Mouse (Mus musculus) heart, postnatal 25 days (tissue): ENCODE results near the gene Tmem151a. TPM values are rescaled to one million over a fixed set of nuclear protein-coding genes. Genes with fewer than 3 reads are reported as not detected.
"Not testable (repeated sequence)": the region's sequence is repeated elsewhere in the genome, so short reads cannot be mapped to it uniquely, and the experiment has no call there.

Experiments used
- DNase-seq: peaks from one replicate; pipeline ENCODE4 v3.0.0; 2022; ENCODE audit warnings: low spot score
- intact Hi-C: fragments of 180-260 bp; cut with DNase I; formaldehyde crosslinking; loops from one replicate; pipeline ENCODE4 v1.15.1; 2025
- total RNA-seq, 2 experiments: library from RNA; stranded (reverse); gene quantifications; 2 replicates each; pipeline ENCODE4 v1.2.3; 2021

The Tmem151a gene
- total RNA-seq, 2 experiments from 2014 or later, result 4.0 to 4.8 TPM

DNA sequence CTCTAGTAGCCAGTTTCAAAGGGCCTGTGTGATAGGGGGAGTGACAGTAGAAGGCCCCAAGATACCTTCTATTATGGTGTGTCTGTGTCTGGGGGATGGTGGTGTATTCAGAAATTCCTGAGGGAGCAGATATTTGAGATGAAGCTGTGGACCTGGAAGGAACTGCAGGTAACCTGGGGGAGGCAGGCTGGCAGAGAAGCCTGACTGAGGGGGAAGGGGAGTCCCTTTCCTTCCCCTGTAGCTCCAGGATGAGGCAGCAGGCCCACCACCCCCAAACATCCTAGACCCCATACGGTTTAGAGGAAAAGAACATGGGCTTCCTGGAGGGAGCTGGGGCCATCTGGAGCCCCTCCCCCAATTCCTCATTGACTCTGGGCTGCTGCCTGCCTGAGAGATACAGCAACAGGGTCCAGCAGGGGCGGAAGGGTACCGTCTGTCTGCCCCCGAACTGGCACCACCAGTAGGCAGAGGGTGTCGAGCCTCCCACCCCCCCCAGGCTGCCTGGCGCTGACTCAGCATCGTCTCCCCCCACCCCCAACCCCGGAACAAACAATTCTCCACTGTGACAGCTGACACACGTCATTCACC lies 10.7 kb upstream of the Tmem151a start:
- intact Hi-C loops, result loop anchor here (2.0 kb wide), 1 partner anchor 43 kb away; no protein-coding TSS in a partner anchor
- no peak for DNase-seq

DNA sequence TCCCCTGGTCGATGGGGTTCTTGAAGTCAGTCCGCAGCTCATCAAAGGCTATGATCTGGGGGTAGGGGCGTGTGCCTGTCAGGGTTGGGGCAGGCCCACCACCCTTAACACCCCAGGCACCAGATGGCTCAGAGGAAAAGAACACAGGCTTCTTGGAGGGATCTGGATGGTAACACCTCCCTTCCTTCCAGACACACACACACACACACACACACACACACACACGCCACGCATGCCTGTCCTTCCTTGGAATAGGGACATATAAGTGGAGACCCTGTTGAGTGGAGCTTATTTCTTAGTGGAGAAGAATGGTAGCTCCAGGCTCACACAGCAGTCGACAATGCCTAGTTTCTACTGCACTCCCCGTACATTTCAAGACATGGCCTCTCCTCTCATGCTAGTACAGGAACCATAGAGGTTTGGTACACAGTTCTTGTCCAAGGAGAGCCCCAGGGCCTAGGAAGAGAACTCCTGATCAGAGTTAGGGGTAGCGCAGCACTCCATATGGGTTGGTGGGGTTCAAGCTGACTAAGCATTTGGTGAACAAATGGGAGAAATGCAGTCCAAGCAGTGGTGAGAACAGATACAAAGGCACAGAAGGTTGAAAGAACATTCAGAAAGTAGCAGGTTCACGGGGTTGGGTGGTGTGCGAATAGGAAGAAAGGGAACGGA lies 9.6 kb upstream of the Tmem151a start:
- intact Hi-C loops, result loop anchor here (2.0 kb wide), 1 partner anchor 44 kb away; no protein-coding TSS in a partner anchor
- no peak for DNase-seq

DNA sequence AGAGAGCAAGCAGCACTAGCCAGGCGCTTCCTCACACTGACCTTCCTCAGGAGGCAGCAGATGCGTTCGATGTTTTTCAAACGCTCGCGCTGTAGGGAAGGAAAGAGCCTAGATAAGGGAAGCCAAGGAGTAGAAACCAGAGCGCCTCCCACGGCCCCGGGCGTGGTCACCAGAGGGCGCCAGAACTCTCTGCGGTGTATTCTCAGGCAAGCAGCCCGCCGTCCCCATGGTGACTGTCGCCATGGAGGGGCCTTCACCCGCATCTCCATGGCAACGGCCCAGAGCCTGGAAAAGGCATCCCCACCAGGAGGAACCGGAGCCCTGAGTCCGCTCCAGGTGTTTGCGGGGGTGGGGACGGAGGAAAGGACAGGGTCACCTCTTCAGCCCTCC lies 8.9 kb upstream of the Tmem151a start:
- intact Hi-C loops, result loop anchor here (2.0 kb wide), 1 partner anchor 45 kb away; no protein-coding TSS in a partner anchor
- peak; percentile 70 for DNase-seq

DNA sequence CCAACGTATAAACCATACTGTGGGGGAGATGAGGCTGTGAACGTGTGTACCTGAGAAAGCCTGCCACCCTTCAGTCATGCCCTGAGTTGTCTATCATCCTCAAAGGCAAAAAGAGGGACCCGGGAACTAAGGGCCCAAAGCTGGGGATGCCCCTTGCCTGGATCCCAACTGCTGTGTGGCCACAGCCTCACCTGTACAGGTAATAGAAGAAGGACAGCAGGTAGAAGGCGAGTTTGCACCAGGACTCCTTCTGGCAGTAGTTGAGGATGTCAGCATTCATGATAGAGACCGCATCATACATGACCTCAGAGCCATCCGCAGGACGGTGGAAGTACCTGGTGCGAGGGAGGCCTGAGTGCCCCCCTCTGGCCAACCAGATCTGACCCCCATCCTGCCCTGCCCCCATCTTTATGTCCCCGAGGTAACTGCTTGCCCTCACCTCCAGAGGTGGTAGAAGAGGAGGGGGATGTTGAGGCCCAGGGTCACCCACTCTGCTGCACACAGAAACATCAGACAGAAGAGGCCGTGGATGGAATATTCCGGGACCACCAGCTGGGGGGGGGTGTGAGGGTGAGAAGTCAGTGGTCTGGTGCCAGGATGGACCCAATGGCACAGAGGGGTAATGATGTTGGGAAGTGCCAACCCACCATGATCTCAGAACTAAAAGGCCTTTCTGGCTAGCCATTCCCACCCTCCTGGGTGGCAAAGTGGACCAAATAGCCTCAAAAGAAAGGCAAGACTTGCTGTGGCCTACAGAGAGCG lies 8.3 kb upstream of the Tmem151a start:
- intact Hi-C loops, result loop anchor here (2.0 kb wide), 1 partner anchor 45 kb away; no protein-coding TSS in a partner anchor
- DNase-seq, result no peak

DNA sequence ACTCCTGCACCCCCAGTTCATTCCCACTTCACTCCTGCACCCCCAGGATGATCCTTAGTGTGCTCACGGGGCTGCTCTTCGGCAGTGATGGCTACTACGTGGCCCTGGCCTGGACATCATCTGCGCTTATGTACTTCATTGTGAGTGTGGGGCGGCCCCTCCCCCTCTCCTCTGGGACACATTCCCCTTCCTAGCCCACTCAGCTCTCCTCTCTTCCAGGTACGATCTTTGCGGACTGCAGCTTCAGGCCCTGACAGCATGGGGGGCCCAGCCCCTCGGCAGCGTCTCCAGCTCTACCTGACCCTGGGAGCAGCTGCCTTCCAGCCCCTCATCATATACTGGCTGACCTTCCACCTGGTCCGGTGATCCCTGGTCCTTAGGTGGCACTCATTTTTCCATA lies 6.8 kb upstream of the Tmem151a start:
- DNase-seq, result no peak
- intact Hi-C loops, result no loop called here

DNA sequence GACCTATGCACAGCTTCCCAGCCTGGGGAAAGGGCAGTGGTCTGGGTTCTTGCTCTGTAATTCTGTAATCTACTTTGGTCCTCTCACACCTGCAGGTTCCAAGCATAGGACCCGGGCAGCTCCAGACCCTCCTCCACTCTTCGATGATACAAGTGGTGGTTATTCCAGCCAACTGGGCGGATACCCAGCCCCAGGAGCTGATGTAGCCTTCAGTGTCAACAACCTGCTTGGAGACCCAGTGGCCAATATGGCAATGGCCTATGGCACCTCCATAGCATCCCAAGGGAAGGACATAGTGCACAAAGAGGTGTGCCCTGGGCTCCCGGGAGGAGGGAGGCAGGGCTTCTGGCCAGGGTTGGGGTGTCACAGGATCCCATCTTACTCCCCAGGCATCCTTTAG lies 4.0 kb upstream of the Tmem151a start:
- intact Hi-C loops, result loop anchor here (2.0 kb wide), 1 partner anchor 17 kb away; the partner anchor contains the start of gene Rab1b
- no peak for DNase-seq

DNA sequence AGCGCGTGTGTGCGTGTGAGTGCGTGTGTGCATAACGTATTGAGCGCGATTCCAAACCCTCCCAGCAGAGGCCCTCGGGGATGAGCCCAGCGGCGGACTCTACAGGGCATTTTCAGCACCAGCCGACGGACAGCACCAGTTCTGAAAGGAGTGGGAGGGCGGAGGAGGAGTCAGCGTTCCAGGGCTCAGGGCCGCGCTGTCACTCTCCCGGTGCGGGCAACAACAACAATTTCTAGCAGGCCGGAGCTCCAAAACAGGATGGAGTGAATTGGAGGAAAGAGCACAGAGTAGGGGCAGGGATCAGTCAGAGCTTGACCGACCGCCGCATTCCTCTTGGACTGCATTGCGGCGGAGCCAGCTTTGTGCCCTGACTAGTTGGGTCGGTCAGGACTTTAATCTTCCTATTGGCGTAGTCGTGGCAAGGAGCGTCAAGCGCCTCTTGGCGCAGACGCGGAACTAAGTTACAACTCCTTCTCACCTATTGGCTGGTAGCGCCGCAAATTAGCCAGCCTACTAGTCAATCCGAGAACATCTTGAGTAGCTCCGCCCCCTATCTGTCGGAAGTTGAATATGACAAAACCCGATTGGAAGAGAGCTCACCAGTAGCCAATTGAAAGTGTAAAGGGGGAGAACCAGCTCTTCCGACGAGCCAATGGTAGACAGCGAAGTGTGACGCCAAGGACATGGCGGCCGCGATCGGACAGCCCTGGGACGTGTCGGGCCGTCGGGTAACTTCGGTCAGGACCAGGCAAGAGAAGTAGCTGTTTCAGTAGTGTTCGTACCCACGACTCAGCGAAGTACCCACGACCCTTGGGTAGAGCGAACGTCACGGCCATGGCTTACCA lies 2.8 kb upstream of the Tmem151a start, which contains the start of gene Yif1a:
Gene Yif1a (plus strand): TSS at position 655 of the 845 bp plus-strand sequence.
- DNase-seq, result peak; percentile 94
- intact Hi-C loops, result loop anchor here (2.0 kb wide), 1 partner anchor 19 kb away; the partner anchor contains the start of gene Rab1b

DNA sequence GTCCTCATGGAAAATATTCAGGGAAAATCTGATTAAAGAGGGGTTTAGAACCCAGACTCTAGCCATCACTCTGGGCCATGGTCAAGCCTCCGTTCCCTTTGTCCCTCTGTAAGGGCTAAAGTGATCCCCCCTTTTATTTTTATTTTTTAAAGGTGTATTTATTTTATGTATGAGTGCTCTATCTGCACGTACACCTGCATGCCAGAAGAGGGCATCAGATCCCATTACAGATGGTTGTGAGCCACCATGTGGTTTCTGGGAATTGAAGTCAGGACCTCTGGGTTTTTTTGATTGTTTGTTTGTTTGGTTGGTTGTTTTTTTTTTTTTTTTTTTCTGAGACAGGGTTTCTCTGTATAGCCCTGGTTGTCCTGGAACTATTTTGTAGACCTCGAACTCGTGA lies 1.2 kb upstream of the Tmem151a start:
- DNase-seq, intact Hi-C loops: not testable (repeated sequence)

DNA sequence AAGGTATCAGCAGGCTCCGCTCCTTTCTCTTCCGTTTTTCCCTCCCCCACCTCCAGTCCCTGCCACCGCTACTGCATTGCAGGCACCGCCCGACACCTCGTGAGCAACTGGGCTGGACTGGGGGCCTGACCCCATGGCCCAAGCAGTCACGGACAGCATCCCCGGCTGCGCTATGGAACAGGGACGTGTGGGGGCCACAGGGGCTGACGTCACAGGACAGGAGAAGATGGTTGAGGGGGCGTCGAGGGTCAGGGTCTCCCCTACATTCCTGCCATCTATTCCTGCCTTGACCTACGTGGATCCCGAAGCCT lies 542 bp downstream of the Tmem151a start:
- DNase-seq, result no peak
- intact Hi-C loops, result loop anchor here (5.0 kb wide), 1 partner anchor 37 kb away; no protein-coding TSS in a partner anchor

DNA sequence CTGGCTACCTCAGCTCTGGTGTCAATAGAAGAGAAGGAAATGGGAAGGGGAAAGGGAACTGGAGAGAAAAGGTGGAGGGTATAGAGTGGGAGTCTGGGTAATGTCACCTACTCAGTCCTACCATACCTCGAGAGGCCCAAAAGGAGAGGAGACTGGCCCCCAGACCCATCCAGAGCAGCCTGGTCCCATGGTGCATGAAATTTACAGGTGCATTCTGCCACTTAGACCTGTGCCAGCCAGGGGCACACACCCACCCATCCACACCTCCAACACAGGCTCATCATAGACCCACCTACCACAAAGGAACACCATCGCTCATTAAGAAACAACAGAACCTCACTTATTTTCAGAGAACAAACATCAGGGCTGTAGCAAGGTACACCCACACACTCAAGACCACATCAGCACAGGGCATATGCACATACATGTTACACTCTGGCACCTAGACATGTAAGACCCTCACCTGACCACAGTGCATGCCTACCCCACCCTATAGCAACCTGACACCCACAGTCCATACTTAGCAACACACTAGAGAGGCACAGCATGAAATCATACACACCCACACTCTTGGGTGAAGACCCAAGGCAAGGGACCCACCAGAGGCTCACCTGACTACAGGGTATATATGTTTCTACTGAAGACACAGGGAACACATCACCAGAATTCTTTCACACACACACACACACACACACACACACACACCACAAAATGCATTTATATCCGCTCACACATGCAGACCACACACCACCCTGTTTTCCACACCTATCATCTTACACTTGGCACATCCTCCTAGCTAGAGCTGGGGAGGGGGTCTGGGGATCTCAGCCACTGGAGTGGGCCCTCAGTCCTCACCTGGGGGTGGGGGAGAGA lies 1.1 kb downstream of the Tmem151a start:
- intact Hi-C loops, result loop anchor here (5.0 kb wide), 1 partner anchor 37 kb away; no protein-coding TSS in a partner anchor
- no peak for DNase-seq

DNA sequence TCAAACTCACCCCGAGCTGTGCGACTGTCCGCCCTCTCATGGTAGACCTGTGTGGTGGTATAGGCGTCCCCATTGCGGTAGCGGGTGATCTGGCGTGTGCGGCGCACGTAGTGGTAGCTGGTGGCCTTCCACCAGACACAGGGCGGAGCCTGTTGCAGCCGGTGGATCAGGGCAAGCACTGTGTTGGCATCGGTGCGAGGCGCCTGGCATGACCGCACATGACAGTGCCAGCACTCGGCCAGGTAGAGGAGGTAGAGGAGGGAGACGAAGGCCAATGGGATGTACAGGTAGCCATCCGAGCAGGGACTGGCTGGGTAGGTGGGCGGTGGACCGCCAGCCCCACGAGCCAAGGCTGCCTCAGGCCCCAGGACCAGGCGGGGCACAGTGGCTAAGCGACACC lies 2.7 kb downstream of the Tmem151a start:
- intact Hi-C loops, result loop anchor here (5.0 kb wide), 1 partner anchor 35 kb away; no protein-coding TSS in a partner anchor
- DNase-seq, result no peak

DNA sequence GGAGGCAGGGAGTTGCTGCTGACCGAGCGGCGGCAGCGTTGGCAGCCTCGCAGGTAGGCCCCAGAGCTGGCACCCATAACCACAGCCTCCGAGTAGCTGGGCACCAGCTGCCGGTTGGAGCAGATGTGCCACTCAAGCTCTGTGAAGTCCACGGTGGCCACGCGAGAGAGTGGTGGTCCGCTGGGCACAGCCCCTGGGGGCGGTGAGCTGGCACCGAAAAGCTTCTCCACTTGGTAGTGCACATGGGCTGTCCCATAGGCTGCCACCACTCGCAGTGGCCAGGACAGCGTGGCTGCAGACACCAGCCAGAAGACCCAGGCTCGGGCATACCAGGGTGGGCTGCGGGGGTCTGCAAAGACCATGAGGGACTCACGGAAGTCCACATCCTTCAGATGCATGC lies 3.3 kb downstream of the Tmem151a start:
- no peak for DNase-seq
- intact Hi-C loops, result loop anchor here (5.0 kb wide), 1 partner anchor 35 kb away; no protein-coding TSS in a partner anchor

DNA sequence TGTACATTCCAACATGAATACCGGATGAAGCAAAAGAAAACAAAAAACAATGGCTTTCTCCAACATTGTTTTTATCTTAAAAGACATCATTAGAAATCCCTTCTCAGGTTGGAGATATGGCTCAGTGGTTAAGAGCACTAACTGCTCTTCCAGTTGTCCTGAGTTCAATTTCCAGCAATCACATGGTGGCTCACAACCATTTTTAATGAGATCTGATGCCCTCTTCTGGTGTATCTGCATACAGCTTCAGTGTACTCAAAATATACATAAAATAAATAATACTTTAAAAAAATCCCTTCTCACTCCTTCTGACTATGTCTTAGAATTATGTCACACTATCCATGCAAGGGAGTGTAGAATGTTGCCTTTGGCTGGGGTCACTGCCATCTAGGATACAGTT lies 6.1 kb downstream of the Tmem151a start:
- DNase-seq, result no peak
- intact Hi-C loops, result no loop called here

DNA sequence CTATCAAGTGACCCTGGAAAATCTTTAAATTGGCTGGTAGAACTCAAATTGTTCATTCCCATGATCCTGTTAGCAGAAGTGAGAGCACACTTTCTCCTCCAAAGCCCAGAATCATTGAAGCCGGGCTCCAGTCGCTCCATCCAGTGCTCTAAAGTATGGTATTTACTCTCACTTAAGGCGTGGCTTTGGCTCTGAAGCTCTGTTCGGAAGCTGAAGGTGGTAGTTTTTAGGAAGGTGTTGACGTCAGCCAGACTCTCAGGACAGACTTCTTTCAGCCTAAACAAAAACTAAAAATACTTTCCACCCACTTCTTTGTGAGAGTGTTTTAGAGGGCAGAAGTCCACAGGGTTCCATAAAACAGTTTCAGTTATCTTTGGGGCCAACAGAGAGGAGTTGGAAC lies 11.8 kb downstream of the Tmem151a start:
- intact Hi-C loops, result loop anchor here (1.0 to 2.0 kb wide), 2 partner anchors 17 to 59 kb away; no protein-coding TSS in a partner anchor
- DNase-seq, result no peak

DNA sequence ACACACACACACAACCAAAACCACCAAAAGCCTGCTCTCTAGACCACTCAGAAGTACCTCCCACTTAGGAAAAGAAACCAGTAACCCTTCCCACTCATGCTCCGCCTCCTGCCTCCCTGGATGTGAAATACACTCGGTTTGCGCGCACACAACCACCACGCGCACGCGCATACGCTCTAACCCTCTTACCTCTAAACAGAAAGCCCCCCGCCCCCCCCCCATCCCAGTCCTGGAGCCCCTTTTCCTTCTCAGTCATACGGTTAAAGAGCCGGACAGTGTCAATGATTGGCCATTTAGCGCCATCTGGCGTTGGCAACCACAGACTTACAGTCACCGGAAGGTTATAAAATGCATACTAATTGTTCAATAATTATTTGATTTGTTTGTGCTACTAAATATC lies 12.3 kb downstream of the Tmem151a start:
- intact Hi-C loops, result loop anchor here (1.0 to 2.0 kb wide), 2 partner anchors 17 to 58 kb away; no protein-coding TSS in a partner anchor
- no peak for DNase-seq

DNA sequence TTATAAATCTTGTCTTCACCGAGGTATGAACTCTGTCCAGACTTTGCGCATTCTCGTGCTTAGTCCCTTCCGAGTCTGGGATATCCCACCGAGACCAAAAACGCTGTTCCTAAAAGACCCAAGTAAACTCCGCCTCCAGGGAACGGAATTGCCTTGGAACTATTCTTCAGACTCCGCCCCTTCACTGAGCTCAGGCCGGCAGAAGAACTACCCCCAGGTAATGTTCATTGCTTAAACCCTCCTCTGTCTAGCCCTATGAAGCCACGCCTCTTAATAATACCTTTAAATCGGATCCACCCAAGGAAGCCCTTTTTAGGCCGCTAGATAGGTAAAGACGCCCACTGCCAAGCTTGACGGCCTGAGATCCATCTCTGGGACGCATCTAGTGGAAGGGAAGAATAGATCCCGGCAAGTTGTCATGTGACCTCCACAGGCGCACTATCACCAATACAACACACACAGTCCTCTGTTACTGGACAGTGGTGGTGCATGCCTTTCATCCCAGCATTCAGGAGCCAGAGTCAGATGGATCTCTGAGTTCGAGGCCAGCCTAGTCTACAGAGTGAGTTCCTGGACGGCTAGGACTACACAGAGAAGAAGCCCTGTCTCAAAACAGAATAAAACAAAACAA lies 12.8 kb downstream of the Tmem151a start:
- DNase-seq, result no peak
- intact Hi-C loops, result loop anchor here (1.0 to 2.0 kb wide), 2 partner anchors 16 to 58 kb away; no protein-coding TSS in a partner anchor

DNA sequence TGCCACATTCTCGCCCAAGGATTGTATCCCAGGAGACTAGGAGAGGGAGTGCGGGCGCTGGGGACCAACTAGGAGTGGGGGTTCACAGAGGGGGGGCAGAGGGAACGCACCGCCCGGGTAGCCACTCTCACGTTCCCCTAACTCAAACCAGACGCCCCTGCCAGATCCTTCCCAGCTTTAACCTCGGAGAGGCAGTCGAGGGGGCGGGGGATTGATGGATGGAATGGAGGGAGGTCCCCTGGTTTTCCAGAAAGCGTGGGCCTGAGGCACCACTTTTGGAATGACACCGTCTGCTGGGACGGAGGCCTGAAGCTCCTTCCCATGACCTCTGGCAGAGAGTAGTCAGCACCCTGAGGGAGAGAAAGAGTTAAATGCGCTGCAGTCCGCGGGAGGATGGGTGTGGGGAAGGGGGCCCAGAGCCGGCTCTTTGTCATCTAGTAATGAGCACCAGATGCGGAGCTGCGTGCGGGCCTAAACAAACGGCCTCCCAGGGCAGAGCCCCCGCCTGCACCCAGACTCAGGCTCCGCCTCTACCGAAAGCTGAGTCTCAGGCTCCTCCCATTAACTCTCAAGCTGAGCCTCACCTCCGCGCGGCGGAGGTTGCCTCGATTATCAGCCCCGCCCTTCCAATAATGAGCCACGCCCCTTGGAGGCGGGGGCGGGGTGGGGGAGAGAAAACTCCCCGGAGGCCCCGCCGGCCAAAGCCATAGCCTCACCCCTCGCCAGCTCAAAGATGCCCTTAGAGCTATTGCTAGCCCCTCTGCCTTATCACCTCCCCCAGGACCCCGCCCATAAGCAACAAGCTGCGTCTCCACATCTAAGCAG lies 13.6 kb downstream of the Tmem151a start:
- DNase-seq, result peak; percentile 77
- intact Hi-C loops, result loop anchor here (2.0 kb wide), 1 partner anchor 57 kb away; no protein-coding TSS in a partner anchor
